ENCODE assay signal across 8 mouse cellular contexts in genomic region chr4:137723527-137723926, GRCm38 (mm10). TPM values are rescaled to one million over a fixed set of nuclear protein-coding genes. Genes with fewer than 3 reads are reported as not detected.
DNase-seq lines count a peak whose midpoint lies in the region; ATAC-seq and TF ChIP-seq lines count a peak whose summit lies in the region.

No protein-coding gene starts in this region.

- TF ChIP-seq POLR2A in testis, adult 2 months (IDR thresholded peaks at IDR 0.05; ENCODE audit: control insufficient read depth, low read depth, low read length), result no peak
- no peak for TF ChIP-seq POLR2A in limb, embryonic 14.5 days (IDR thresholded peaks at IDR 0.05; ENCODE audit: borderline replicate concordance, extremely low read depth, insufficient read depth, insufficient read length)

- intact Hi-C loops in heart, postnatal 14 days (cut with DNase I), result no loop called here

- no peak for ATAC-seq in heart, embryonic 11.5 days (replicated peaks; ENCODE audit: insufficient number of reproducible peaks, low FRiP score, low TSS enrichment)
- no peak for ATAC-seq in limb, embryonic 14.5 days (ENCODE audit: low FRiP score, low read depth)

- no peaks in the 10 kb centered on the region for H3K36me3 ChIP-seq in heart, embryonic 11.5 days (ENCODE audit: control insufficient read depth, insufficient read depth, low read length)
- H3K36me3 ChIP-seq in testis, adult 2 months (ENCODE audit: control insufficient read depth, insufficient read depth, low read length), result no peaks in the 10 kb centered on the region
- no peaks in the 10 kb centered on the region for H3K36me3 ChIP-seq in limb, embryonic 14.5 days (ENCODE audit: control insufficient read depth, insufficient read depth, low read length)

- 0 out of 2 replicates have a peak, but pooled peaks cover 8% of the 10 kb centered on the region for H3K4me1 ChIP-seq in heart, embryonic 11.5 days (ENCODE audit: control insufficient read depth, insufficient read depth, low read length)
- peaks cover 16% of the 10 kb centered on the region for H3K4me1 ChIP-seq in testis, adult 2 months (ENCODE audit: control insufficient read depth, insufficient read depth, low read length)
- H3K4me1 ChIP-seq in limb, embryonic 14.5 days (ENCODE audit: control insufficient read depth, insufficient read depth, low read length), result peaks cover 18% of the 10 kb centered on the region

- H3K4me3 ChIP-seq in heart, embryonic 11.5 days (ENCODE audit: low read depth, low read length), result peak overlapping the region; percentile 8
- peak overlapping the region; percentile 14 for H3K4me3 ChIP-seq in testis, adult 2 months (ENCODE audit: control insufficient read depth, low read depth, low read length)
- no peak overlapping the region; the same call in 1 of the 2 replicates for H3K4me3 ChIP-seq in limb, embryonic 14.5 days (replicated peaks; ENCODE audit: low read length)

- H3K27me3 ChIP-seq in heart, embryonic 11.5 days (ENCODE audit: control insufficient read depth, insufficient read depth, low read length), result peaks cover 72% of the 10 kb centered on the region
- no peaks in the 10 kb centered on the region for H3K27me3 ChIP-seq in testis, adult 2 months (ENCODE audit: control insufficient read depth, insufficient read depth, low read length)
- peaks cover 13% of the 10 kb centered on the region for H3K27me3 ChIP-seq in limb, embryonic 14.5 days (ENCODE audit: control insufficient read depth, insufficient read depth, low read length)

- peak overlapping the region; percentile 44 for H3K4me2 ChIP-seq in heart, embryonic 11.5 days
- peak overlapping the region; percentile 20; the same call in 1 of the 2 replicates for H3K4me2 ChIP-seq in limb, embryonic 14.5 days (replicated peaks; ENCODE audit: low read depth, low read length, severe bottlenecking)

- H3K27ac ChIP-seq in heart, embryonic 11.5 days (ENCODE audit: low read depth, low read length), result no peak overlapping the region
- no peak overlapping the region for H3K27ac ChIP-seq in testis, adult 2 months (ENCODE audit: control insufficient read depth, insufficient read depth, low read depth, low read length)
- H3K27ac ChIP-seq in limb, embryonic 14.5 days (replicated peaks; ENCODE audit: low read depth, low read length), result no peak overlapping the region

- no peak for DNase-seq in heart, postnatal 14 days
- DNase-seq in testis, postnatal 10 days (ENCODE audit: low spot score), result no peak
- DNase-seq in limb, embryonic 14.5 days (ENCODE audit: low spot score), result no peak
- no peak for DNase-seq in adrenal gland, postnatal 4 days (ENCODE audit: low spot score in 2 of 2)
- no peak for DNase-seq in thymus, postnatal 0 days (ENCODE audit: low spot score)
- no peak for DNase-seq in yolk sac, embryonic 10.5 days (ENCODE audit: low spot score)

- 29% methylated on average over 25 of the region's 25 CpGs for WGBS in heart, embryonic 11.5 days (ENCODE audit: insufficient replicate concordance)
- 43% methylated on average over 25 of the region's 25 CpGs for WGBS in limb, embryonic 14.5 days

- TF ChIP-seq CTCF in testis, adult 2 months (IDR thresholded peaks at IDR 0.05; ENCODE audit: control insufficient read depth, insufficient read depth, insufficient replicate concordance, low read depth, low read length), result no peak

- no peak overlapping the region for H3K9ac ChIP-seq in heart, embryonic 11.5 days (ENCODE audit: low read depth, low read length)
- no peak overlapping the region for H3K9ac ChIP-seq in limb, embryonic 14.5 days (ENCODE audit: low read depth, low read length, severe bottlenecking)

- no peaks in the 10 kb centered on the region for H3K9me3 ChIP-seq in heart, embryonic 11.5 days (replicated peaks; ENCODE audit: control insufficient read depth, low read length)
- no peaks in the 10 kb centered on the region for H3K9me3 ChIP-seq in limb, embryonic 14.5 days (ENCODE audit: control insufficient read depth, low read length)

RNA-seq across cellular contexts. Expression of gene Rap1gap, which starts 59.0 kb away (rescaled TPM):
- polyA plus RNA-seq in heart, embryonic 11.5 days (2014; fragmentation: Nextera tagmentation; extraction: Ambion mirVana), result 3.3 and 5.1 TPM in 2 replicates
- 10 to 100 TPM; 13.9 to 18.3 TPM for total RNA-seq in heart, postnatal 14 days (2021)
- polyA plus RNA-seq in testis, adult 2 months (2012; rRNA removed), result 20.8 and 27.9 TPM in 2 replicates
- polyA plus RNA-seq in limb, embryonic 14.5 days (2012; rRNA removed), result 35.2 and 43.2 TPM in 2 replicates
- polyA plus RNA-seq in limb, embryonic 14.5 days (2014; fragmentation: Nextera tagmentation; extraction: Ambion mirVana), result 11.9 and 12.5 TPM in 2 replicates
- total RNA-seq in adrenal gland, postnatal 4 days (2021), result 10 to 100 TPM; 83.5 to 96.1 TPM
- 5.5 TPM in 2 replicates for polyA plus RNA-seq in thymus, postnatal 0 days (2015; fragmentation: Nextera tagmentation; extraction: Ambion mirVana)
